Mouse (Mus musculus) lung, embryonic 16.5 days (tissue): Measurements from ENCODE around the gene Bcas1. TPM values are rescaled to one million over a fixed set of nuclear protein-coding genes. Genes with fewer than 3 reads are reported as not detected.

Experiments
- ATAC-seq: fragments of 200-750 bp; cut with Nextera tagmentation; 2 replicates; pipeline ENCODE4 v1.8.0; 2017; ENCODE audit warnings: low read depth, mild to moderate bottlenecking, moderate library complexity
- H3K27ac ChIP-seq: fragments of 300-500 bp; sonication (generic); 2 replicates; pipeline ENCODE4 v1.5.1; 2014; ENCODE audit warnings: mild to moderate bottlenecking, control low read depth, low read length
- H3K27me3 ChIP-seq: fragments of 300-500 bp; sonication (generic); 2 replicates; pipeline ENCODE4 v1.6.1; 2014; ENCODE audit warnings: low read depth, low read length, mixed read lengths; ENCODE audit not compliant: control insufficient read depth, insufficient read depth
- H3K36me3 ChIP-seq: fragments of 300-500 bp; sonication (generic); 2 replicates; pipeline ENCODE4 v1.6.1; 2014; ENCODE audit warnings: low read length; ENCODE audit not compliant: control insufficient read depth, insufficient read depth
- H3K4me1 ChIP-seq: fragments of 300-500 bp; sonication (generic); replicated peaks from 2 replicates; pipeline ENCODE4 v1.6.1; 2014; ENCODE audit warnings: low read length, mixed read lengths; ENCODE audit not compliant: control insufficient read depth, insufficient read depth
- H3K4me2 ChIP-seq: fragments of 300-500 bp; sonication (generic); 2 replicates; pipeline ENCODE4 v1.6.1; 2014; ENCODE audit warnings: low read depth, low read length, control low read depth
- H3K4me3 ChIP-seq: fragments of 300-500 bp; sonication (generic); 2 replicates; pipeline ENCODE4 v1.5.1; 2014; ENCODE audit warnings: mild to moderate bottlenecking, low read length, control low read depth
- H3K9ac ChIP-seq: fragments of 300-500 bp; sonication (generic); 2 replicates; pipeline ENCODE4 v1.6.1; 2014; ENCODE audit warnings: low read length, control low read depth
- H3K9me3 ChIP-seq: fragments of 300-500 bp; sonication (generic); 2 replicates; pipeline ENCODE4 v1.6.1; 2016; ENCODE audit warnings: low read length; ENCODE audit not compliant: control insufficient read depth
- WGBS: fragments of 180-500 bp; shearing (Covaris S2); extraction: QIAGEN DNeasy Blood & Tissue Kit; methylation state at CpG from one replicate; pipeline ENCODE4 v1.1.7; 2014; 5-methylcytosine and 5-hydroxymethylcytosine counted together
- polyA plus RNA-seq: library from polyadenylated mRNA; unstranded; fragments of >200 nt; fragmentation: Nextera tagmentation; extraction: Ambion mirVana; gene quantifications from 2 replicates; pipeline ENCODE4 v1.2.1, GENCODE M21; 2015

Bcas1 gene
- polyA plus RNA-seq, 1 experiment from 2014 or later: 3.7 TPM

DNA sequence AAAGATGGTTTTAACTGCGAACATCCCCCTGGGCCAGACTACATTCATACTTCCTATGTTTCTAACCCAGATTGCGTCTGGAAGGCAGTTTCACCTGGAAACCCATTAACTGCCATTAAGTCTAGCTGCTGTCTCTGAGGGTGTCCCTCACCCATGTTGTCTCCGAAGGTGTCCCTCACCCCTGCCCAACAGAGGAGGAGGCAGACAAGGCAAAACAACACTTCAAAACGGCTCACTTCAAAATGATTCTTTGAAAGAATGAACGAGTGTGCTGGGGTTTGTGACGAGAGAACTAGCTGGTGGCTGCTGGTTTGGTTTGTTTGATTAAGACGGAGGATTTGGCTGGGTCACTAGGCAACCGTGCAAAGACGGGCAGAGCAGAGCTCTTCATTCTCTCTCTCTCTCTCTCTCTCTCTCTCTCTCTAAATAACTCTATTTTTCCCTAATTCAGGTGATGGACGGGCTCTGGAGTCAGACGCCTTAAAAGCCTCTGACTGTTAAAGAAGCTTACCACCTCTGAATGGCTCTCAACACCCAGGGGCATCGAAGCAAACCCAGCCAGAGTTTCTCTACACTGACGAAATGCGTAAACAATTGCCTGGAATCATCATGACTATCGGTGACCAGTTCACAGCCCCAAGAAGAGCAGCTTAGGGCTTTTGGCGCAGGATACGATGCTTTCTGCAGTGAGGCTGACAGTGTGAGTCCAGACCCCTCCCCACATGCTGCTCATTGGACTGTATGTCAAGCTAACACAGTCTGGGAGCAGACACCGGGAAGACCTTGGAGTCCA lies 22.7 kb downstream of the Bcas1 start:
- peak overlapping the region; percentile 7; the same call in 1 of the 2 replicates for H3K9ac ChIP-seq

GRCm38 (mm10) chr2:170403666-170404385 lies 23.8 kb downstream of the Bcas1 start:
- Histone ChIP-seq H3K27ac (no peak overlapping the region), H3K4me3 (no peak overlapping the region), H3K27me3 (no peaks in the 10 kb centered on the region), H3K4me1 (peaks cover 29% of the 10 kb centered on the region), H3K9ac (no peak overlapping the region), H3K4me2 (no peak overlapping the region), H3K36me3 (no peaks in the 10 kb centered on the region), H3K9me3 (no peaks in the 10 kb centered on the region)
- ATAC-seq: 0 out of 2 replicates have a peak, but pooled peaks have one; percentile 27
- 22% methylated on average over 10 of the region's 10 CpGs for WGBS

More for the DNA sequence above, 22.7 kb downstream of the Bcas1 start:
- ATAC-seq: no peak
- H3K4me1 ChIP-seq: peaks cover 29% of the 10 kb centered on the region
- H3K9me3 ChIP-seq: no peaks in the 10 kb centered on the region
- no peak overlapping the region for H3K4me3 ChIP-seq
- 16% methylated on average over 18 of the region's 18 CpGs for WGBS
- peak overlapping the region; percentile 26; the same call in 1 of the 2 replicates for H3K4me2 ChIP-seq
- no peaks in the 10 kb centered on the region for H3K27me3 ChIP-seq
- H3K36me3 ChIP-seq: no peaks in the 10 kb centered on the region
- no peak overlapping the region for H3K27ac ChIP-seq

DNA sequence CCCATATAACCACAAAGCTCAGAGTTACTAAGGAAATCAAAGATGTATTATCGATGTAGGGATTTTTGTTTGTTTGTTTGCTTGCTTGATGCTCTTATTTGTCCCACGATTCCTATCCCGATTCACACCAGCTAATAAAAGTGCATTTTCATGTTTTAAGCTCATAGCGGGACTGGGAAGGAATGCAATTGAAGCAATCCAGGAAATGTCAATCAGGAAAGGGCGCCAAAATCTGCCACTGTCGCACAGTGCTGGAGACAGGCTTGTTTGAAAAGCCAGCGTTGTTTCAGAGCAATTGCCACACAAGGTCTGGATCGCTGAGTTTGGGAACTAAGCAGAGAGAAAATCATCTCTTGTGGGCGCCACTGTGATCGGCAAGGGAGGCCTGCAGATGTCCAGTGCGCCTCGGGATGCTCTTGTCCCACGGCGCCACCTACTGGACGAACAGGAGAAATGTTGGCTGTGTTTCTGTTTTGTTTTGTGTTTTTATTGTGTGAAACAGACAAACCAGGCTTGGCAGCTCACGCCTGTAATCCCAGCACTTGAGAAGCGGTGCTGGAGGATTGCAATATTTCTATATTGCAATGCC lies 26.3 kb downstream of the Bcas1 start:
- under 1% methylated on average over 17 of the region's 17 CpGs for WGBS
- Histone ChIP-seq H3K9ac (peak overlapping the region; percentile 32), H3K4me3 (peak overlapping the region; percentile 39), H3K27me3 (no peaks in the 10 kb centered on the region), H3K4me1 (peaks cover 29% of the 10 kb centered on the region), H3K9me3 (no peaks in the 10 kb centered on the region), H3K27ac (no peak overlapping the region), H3K4me2 (peak overlapping the region; percentile 66), H3K36me3 (no peaks in the 10 kb centered on the region)
- peak; percentile 72 for ATAC-seq

GRCm38 (mm10) chr2:170400666-170401065 lies 27.0 kb downstream of the Bcas1 start:
- peak overlapping the region; percentile 66 for H3K4me2 ChIP-seq
- WGBS: 2% methylated on average over 10 of the region's 10 CpGs
- peaks cover 29% of the 10 kb centered on the region for H3K4me1 ChIP-seq
- no peak for ATAC-seq
- no peaks in the 10 kb centered on the region for H3K36me3 ChIP-seq
- peak overlapping the region; percentile 39 for H3K4me3 ChIP-seq
- no peak overlapping the region for H3K27ac ChIP-seq
- H3K9ac ChIP-seq: peak overlapping the region; percentile 32
- H3K9me3 ChIP-seq: no peaks in the 10 kb centered on the region
- no peaks in the 10 kb centered on the region for H3K27me3 ChIP-seq

DNA sequence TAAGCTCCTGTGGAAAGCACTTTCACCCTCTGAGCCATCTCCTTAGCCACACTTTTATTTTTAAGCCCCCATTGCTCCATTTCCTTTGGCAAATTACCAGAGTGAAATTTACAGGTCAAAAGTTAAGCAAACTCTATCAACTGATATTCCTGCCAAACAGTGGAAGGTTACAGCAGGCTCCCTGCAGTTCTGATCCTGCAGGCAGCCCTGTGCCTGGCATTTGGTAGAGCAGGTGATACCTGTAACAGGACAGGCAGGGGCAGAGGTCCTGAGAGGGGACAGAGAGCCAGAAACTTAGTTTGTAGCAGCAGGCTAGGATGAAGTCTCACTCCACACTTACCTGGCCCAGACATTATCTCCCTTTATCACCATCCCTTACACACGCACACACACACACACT lies 35.7 kb downstream of the Bcas1 start:
- Histone ChIP-seq H3K36me3 (no peaks in the 10 kb centered on the region), H3K9me3 (no peaks in the 10 kb centered on the region), H3K27me3 (no peaks in the 10 kb centered on the region), H3K27ac (no peak overlapping the region), H3K9ac (no peak overlapping the region), H3K4me3 (no peak overlapping the region), H3K4me1 (no peaks in the 10 kb centered on the region), H3K4me2 (no peak overlapping the region)
- WGBS: 90% methylated on average over 1 of the region's 1 CpGs
- ATAC-seq: no peak

GRCm38 (mm10) chr2:170388320-170388719 lies 39.3 kb downstream of the Bcas1 start:
- no peak overlapping the region for H3K4me2 ChIP-seq
- H3K36me3 ChIP-seq: no peaks in the 10 kb centered on the region
- H3K9ac ChIP-seq: no peak overlapping the region
- no peak overlapping the region for H3K4me3 ChIP-seq
- no peaks in the 10 kb centered on the region for H3K9me3 ChIP-seq
- H3K27me3 ChIP-seq: no peaks in the 10 kb centered on the region
- H3K4me1 ChIP-seq: no peaks in the 10 kb centered on the region
- WGBS: 49% methylated on average over 5 of the region's 5 CpGs
- H3K27ac ChIP-seq: no peak overlapping the region
- peak; percentile 28; the same call in 1 of the 2 replicates for ATAC-seq

GRCm38 (mm10) chr2:170385556-170385955 lies 42.1 kb downstream of the Bcas1 start:
- Histone ChIP-seq H3K27me3 (no peaks in the 10 kb centered on the region), H3K9me3 (no peaks in the 10 kb centered on the region), H3K27ac (no peak overlapping the region), H3K4me3 (no peak overlapping the region), H3K9ac (no peak overlapping the region), H3K4me1 (no peaks in the 10 kb centered on the region), H3K4me2 (no peak overlapping the region), H3K36me3 (no peaks in the 10 kb centered on the region)
- ATAC-seq: no peak
- 97% methylated on average over 1 of the region's 1 CpGs for WGBS

DNA sequence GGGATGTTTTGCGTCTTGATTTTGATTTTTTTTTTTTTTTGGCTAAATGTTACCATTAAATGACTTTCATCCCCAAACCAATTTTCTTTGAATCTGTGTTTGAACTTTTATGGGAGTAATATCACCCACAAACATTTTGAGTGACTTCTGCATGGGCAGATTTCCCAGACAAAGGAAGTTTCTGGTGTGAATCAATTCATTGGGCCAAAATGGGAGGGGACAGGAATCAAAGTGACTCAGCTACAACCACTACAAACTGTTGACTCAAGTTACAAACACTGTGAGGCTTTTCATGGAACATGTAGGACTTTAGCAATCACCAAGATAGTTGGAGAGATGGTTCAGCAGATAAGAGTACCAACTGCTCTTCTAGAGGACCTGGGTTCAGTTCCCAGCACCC lies 42.9 kb downstream of the Bcas1 start:
- Histone ChIP-seq H3K36me3 (no peaks in the 10 kb centered on the region), H3K9ac (no peak overlapping the region), H3K9me3 (no peaks in the 10 kb centered on the region), H3K4me2 (no peak overlapping the region), H3K4me1 (no peaks in the 10 kb centered on the region), H3K27ac (no peak overlapping the region), H3K27me3 (no peaks in the 10 kb centered on the region), H3K4me3 (no peak overlapping the region)
- ATAC-seq: no peak
- WGBS: 75% methylated on average over 1 of the region's 1 CpGs

GRCm38 (mm10) chr2:170373391-170373790 lies 54.3 kb downstream of the Bcas1 start:
- Histone ChIP-seq H3K36me3 (no peaks in the 10 kb centered on the region), H3K4me3 (no peak overlapping the region), H3K27ac (no peak overlapping the region), H3K9ac (no peak overlapping the region), H3K4me1 (no peaks in the 10 kb centered on the region), H3K9me3 (no peaks in the 10 kb centered on the region), H3K4me2 (no peak overlapping the region), H3K27me3 (no peaks in the 10 kb centered on the region)
- no peak for ATAC-seq
- WGBS: 83% methylated on average over 10 of the region's 10 CpGs
